Mouse (Mus musculus): Measurements from ENCODE around the gene Hat1.
"Not testable (repeated sequence)": the region's sequence is repeated elsewhere in the genome, so short reads cannot be mapped to it uniquely, and the experiment has no call there.

Gene Hat1

DNA sequence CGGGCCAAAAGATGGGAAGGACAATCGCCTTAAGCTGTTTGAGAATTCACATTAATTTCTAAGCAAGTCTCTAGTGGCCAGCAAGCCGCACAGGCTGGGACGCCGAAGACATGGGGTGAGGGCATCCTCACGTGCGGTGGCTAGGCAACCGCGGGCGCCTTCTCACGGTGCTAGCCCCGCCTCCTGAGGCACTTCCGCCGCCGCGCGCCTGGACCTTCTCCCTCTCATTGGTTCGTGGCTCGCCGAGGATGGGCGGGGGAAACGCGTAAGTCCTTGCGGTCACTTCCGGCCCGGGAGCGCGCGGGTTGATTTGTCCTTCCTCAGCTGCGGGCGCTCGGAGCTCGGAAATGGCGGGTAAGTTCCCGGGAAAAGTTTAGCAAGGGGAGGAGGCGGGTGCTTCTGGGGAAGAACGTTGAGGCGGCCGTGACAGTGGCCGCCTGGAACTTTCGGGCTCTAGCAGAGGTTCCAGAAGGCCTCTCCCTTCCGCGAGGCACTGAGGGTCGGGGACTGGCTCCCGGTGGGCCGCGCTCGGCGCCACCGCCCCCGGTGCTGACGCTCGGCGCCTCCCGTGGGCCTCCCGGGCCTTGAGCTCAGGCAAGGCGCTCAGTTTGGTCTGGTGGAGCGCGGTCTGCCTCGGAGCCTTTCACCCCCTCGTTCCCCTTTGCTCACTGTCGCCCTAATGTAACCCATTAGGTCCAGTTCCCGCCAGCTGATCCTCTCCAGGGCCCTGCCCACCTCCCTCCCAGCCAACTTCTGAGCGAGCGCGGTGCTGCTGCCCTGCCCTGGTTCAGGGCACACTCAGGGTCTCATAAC is at the start of gene Hat1:
Gene Hat1, plus strand, starts transcription at position 8 of the 813 bp plus-strand sequence.
- DNase-seq (ENCODE audit: low spot score) = peak; percentile 98

- DNase-seq (ENCODE audit: low spot score) = no peak
Observed at GRCm38 (mm10) chr2:71340126-71340525, 48.6 kb upstream of the Hat1 start.

DNA sequence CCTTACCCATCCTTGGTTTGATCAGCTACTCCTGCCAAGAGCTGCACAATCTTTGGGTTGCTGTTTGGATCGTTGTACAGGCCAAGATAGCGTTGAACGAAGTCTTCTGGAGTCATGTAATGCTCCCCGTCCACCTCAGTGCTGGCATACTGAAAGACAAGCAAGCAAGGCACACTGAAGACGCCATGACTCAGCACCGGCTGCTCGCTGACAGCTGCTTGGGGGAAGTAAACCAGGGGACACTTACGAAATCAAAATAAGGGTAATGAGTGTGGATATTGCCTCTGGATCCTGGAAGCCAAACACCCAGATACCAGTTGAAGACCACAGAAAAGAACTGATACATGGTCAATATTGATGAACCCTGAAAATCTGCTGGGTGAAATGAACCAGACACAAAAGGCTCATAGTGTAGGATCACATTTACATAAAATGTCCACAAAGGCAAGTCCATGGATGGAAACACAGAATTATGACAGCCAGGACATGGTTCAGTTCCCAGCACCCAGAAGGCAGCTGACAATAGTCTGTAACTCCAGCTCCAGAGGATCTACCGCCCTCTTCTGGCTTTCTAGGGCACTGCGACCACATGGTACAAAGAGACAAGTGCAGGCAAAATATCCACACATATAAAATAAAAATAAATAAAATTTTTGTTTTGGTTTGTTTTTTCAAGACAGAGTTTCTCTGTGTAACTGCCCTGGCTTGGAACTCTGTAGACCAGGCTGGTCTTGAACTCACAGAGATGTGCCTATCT is 44.7 kb upstream of the Hat1 start:
- no peak for DNase-seq (ENCODE audit: low spot score)

GRCm38 (mm10) chr2:71347160-71347559 is 41.6 kb upstream of the Hat1 start:
- DNase-seq (ENCODE audit: low spot score) = no peak

GRCm38 (mm10) chr2:71347732-71348490 is 40.8 kb upstream of the Hat1 start:
- no peak for DNase-seq (ENCODE audit: low spot score)

DNA sequence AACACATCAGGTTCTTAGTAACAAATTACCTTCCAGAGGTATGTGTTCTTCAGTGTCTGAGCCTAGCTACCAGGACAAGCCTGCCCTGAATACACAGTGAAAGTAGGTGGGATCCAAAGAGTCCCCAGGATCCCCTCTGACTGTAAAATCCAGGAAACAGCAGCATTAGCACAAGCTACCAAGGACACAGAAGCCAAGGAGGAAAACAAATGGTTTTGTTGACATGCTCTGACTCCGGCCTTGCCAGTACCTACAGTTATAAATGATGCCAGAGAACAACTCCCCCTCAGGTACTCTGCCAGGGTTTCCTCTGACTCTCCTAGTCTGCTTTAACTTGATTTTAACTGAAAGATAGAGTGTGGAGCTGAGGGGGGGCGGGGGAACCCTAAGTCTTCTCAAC is 39.2 kb upstream of the Hat1 start:
- DNase-seq (ENCODE audit: low spot score) = no peak

DNA sequence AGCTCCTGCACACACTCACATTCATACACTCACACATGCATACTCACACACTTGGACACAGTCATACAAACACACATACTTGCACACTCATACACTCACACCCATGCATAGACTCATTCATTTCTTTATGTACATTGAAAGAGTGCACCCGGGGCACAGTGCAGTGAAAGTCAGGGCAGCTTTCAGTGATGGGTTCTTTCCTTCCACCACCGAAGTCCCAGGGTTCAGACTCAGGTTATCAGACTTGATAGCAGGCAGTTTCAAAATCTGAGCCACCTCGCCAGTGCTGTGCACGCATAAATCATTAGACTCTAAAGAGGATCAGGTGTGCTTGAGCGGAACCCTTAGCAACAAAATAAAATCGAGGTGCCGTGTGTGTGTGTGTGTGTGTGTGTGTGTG is 38.6 kb upstream of the Hat1 start:
- no peak for DNase-seq (ENCODE audit: low spot score)

DNA sequence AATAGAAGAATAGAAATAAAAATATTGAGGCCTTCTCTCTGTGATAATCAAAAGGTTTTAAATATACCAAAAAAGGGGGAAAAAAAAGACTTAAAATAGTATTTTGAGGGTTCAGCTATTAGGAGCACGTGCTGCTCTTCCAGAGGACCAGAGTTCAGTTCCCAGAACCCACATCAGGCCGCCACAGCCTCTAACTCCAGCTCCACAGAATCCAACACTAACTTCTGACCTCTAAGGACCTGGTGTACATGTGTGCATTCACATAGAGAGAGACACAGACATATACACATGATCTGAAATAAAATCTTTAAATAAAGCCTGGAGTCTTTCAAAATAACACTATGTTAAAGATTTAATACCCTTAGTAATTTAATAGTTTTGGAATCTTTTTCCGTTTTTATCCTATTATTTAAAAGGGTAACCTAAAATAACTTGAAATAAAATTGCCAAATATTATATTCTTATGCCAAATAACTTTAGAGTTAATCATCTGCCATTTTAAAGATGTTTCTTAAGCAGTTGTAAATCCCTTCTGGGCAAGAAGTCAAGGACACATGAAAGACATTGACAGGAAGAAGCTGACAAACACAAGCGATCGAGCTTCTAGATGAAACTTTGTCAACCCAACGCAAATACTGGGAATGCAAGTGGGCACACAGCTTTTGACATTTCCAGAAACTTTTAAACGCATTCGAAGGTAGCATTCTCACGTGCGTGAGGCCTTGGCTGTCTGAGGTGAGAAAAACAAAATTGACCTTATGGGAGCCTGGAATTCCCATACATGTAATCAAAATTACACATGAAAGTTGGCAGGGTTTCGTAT is 37.6 kb upstream of the Hat1 start:
- no peak for DNase-seq (ENCODE audit: low spot score)

GRCm38 (mm10) chr2:71351727-71351987 is 37.1 kb upstream of the Hat1 start:
- no peak for DNase-seq (ENCODE audit: low spot score)

- no peak for DNase-seq (ENCODE audit: low spot score)
Observed at GRCm38 (mm10) chr2:71353306-71354054, 35.3 kb upstream of the Hat1 start.

- DNase-seq (ENCODE audit: low spot score) = no peak
Observed at GRCm38 (mm10) chr2:71354055-71354425, 34.7 kb upstream of the Hat1 start.

DNA sequence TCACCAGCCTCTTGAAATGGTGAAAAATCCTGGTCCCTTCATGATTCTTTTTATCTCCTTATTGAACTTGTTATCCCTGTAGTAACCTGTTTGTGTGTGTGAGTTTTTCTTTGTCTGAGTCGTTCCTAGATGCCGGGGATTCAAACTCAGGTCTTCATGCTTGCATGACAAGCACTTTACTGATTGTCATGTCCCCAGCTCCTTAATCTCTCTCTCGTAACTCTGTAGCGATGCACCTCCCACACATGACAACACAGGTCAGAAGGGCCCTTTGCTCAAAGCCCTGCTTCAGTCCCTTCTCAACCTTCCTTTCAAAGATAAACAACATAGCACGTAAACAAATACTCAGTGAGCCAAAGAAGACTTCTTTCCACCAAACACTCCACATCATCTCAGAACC is 30.4 kb upstream of the Hat1 start:
- DNase-seq (ENCODE audit: low spot score) = no peak

DNA sequence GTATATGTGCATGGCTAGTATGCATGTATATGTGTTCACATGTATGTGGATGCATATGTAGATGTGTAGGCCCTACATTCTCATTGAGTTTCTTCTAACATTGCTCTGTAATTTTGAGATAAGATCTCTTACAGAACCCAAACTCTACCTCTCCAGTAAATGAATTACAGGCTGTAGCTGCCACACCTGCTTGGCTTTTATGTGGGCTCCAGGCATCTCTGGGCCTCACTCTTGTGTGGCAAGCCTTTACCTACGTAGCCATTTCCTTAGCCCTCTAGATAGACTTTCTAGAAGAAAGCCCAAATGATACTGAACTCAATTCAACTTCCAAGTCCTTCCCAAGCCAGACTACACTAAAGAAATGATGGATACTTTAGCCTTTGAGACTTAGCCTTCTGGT is 28.6 kb upstream of the Hat1 start:
- DNase-seq (ENCODE audit: low spot score) = no peak

DNA sequence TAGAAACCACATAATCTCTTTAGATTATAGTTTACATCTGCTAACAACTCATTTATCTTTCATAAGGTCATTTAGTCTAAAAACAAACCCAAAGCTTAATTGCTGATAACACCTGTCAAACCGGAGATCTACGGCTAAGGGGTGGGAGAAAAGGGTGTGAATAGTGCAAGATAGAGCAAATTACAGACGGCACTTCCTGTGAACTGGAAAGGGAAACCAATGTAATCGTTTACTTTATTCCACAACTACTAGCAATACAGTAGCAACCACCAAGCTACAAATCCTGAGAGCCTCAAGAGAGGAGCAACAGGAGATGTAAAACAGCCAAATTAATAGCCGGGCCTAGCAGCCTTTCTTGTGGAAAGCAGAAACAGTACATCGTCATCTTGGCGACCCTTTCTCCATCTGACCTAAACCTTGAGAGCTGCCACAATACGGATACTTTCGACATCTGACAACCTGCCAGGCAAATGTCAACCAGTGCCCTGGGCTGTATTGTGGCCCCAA is 22.1 kb upstream of the Hat1 start:
- peak; percentile 40 for DNase-seq (ENCODE audit: low spot score)

DNA sequence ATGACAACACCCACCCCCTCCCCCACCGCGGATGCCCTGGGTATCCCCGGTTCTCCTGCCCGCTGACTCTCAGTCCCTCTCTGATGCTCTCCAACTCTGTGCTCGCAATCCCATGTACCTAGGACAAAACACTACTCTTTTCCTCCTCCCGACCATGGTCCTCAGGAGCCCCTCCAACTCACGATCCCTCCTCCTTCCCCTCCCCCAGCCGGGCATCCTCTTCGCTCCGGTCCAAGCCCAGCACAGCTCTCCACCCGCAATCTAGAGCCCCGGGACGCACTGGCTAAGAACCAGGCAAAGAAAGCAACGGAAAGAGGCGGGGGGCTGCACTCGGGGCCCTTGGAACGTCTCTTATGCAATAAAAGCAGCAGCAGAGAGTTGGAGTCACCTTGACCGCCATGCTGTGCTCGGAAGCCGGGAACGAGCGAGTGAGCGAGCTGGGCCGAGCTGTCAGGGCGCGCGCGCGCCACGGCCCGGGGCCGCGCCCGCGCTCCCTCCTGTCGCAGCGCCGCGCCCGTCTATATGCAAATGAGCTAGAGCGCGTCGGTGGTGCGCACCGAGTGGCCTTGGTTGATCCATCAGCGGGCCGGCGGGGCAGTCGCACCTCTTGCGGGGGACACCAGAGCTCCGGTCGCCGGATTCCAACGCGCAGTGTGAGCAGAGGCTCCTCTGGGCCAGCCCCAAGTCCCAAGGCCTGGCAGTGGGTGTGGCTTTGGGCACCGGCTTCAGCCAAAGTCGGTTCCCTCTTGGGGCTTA is 21.5 kb upstream of the Hat1 start, which contains the start of gene Slc25a12:
Gene Slc25a12, minus strand, starts transcription at position 625 of the 756 bp plus-strand sequence.
- DNase-seq (ENCODE audit: low spot score) = peak; percentile 89

- no peak for DNase-seq (ENCODE audit: low spot score)
Observed at GRCm38 (mm10) chr2:71368086-71368485, 20.7 kb upstream of the Hat1 start.

DNA sequence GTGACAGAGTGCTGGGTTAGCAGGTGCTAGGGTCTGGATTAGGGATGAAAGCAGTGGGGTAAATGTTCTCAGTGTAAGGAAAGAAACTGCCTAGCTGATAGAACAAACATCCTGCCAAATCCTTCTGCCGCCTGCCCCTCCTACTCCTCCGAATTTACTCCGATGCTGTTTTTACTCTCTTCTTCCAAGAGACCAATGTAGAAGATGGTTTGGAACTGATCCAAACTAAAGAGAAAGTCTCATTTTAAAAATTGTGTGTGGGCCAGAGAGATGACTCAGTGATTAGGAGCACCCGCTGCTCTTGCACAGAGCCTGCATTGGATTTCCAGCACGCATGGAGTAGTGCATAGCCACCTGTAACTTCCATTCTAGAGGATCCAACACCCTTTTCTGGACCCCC is 17.0 kb upstream of the Hat1 start:
- DNase-seq (ENCODE audit: low spot score) = peak; percentile 77

- not testable (repeated sequence) for DNase-seq (ENCODE audit: low spot score)
Observed at GRCm38 (mm10) chr2:71372261-71372660, 16.5 kb upstream of the Hat1 start.

DNA sequence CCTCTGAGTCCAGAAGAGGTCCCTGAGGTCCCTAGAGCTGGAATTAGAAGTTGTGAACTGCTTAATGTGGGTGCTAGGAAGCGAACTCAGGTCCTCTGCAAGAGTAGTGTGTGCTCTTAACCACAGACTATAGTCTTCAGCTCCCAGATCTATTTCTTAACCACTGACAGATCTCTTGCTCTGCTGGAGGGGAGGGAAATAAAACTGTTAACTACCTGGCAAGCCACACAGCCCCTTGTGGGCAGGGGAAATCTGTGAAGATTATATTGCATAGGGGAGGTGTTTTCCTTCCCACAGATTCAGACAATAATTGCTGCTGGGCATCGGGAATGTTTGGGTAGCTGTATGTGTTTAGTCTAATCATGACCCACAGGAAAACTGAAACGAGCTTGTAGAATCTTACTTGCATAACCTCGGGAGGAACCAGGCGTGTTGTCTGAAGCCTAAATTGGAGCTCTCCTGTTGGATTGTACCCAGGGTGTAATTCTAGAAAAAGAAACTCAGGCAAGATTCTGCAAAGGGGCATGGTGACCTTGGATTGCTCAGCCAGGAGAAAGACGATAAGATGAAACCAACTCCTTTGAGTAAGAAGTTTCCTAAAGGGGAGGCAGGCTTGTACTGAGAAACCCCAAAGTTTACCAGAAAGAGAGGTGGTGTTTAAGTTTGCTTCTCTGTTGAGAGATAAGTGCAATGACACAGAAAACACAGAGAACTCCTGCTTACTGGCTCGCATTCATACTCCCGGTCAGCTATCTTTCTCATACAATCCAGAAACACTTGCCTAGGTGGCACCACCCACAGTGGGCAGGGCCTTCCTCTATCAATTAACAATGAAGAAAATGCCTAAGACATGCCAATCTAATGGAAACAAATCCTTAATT is 14.2 kb upstream of the Hat1 start:
- DNase-seq (ENCODE audit: low spot score) = no peak

Measured in MN1 (cell line).